Mouse (Mus musculus): ENCODE data around the gene Pdlim3. TPM values are rescaled to one million over a fixed set of nuclear protein-coding genes. Genes with fewer than 3 reads are reported as not detected.

Pdlim3 gene
- polyA plus RNA-seq, 2 experiments = 0.64 to 0.76 TPM

- H3K4me1 ChIP-seq (replicated peaks; ENCODE audit: control insufficient read depth in 2 of 2, insufficient read depth in 2 of 2, low read length in 1 of 2) = no peaks in the 10 kb centered on the region
- TF ChIP-seq EP300 (IDR thresholded peaks at IDR 0.05; ENCODE audit: low read depth) = no peak
- no peak overlapping the region for H3K9ac ChIP-seq (replicated peaks)
- ATAC-seq (ENCODE audit: insufficient read depth) = no peak
- no peaks in the 10 kb centered on the region for H3K9me3 ChIP-seq (ENCODE audit: control insufficient read depth, low read length)
- no peak overlapping the region for H3K4me3 ChIP-seq (ENCODE audit: insufficient read depth in 1 of 2, low read depth in 2 of 2, low read length in 2 of 2)
- no peaks in the 10 kb centered on the region for H3K27me3 ChIP-seq (ENCODE audit: control insufficient read depth, insufficient read depth, low read length)
- H3K36me3 ChIP-seq (replicated peaks; ENCODE audit: control insufficient read depth, insufficient read depth, low read depth) = no peaks in the 10 kb centered on the region
- no peak overlapping the region for H3K27ac ChIP-seq
- 53% methylated on average over 3 of the region's 3 CpGs for WGBS (ENCODE audit: insufficient replicate concordance)
- H3K4me2 ChIP-seq (ENCODE audit: low read depth) = no peak overlapping the region
- no peak for DNase-seq (ENCODE audit: low read depth in 3 of 3, low spot score in 3 of 3)
Measured at GRCm38 (mm10) chr8:45899783-45900182, 14.5 kb downstream of the Pdlim3 start.

- Histone ChIP-seq H3K4me3 (ENCODE audit: insufficient read depth in 1 of 2, low read depth in 2 of 2, low read length in 2 of 2) (no peak overlapping the region), H3K4me2 (ENCODE audit: low read depth) (no peak overlapping the region), H3K36me3 (replicated peaks; ENCODE audit: control insufficient read depth, insufficient read depth, low read depth) (no peaks in the 10 kb centered on the region), H3K9ac (replicated peaks) (no peak overlapping the region), H3K27me3 (ENCODE audit: control insufficient read depth, insufficient read depth, low read length) (no peaks in the 10 kb centered on the region), H3K4me1 (replicated peaks; ENCODE audit: control insufficient read depth in 2 of 2, insufficient read depth in 2 of 2, low read length in 1 of 2) (no peaks in the 10 kb centered on the region), H3K9me3 (ENCODE audit: control insufficient read depth, low read length) (no peaks in the 10 kb centered on the region), H3K27ac (no peak overlapping the region)
- 58% methylated on average over 8 of the region's 8 CpGs for WGBS (ENCODE audit: insufficient replicate concordance)
- ATAC-seq (ENCODE audit: insufficient read depth) = no peak
- TF ChIP-seq CTCF (IDR thresholded peaks at IDR 0.05; ENCODE audit: low read depth) (no peak), EP300 (IDR thresholded peaks at IDR 0.05; ENCODE audit: low read depth) (no peak)
- DNase-seq (ENCODE audit: low read depth in 3 of 3, low spot score in 3 of 3) = no peak
Measured at GRCm38 (mm10) chr8:45901626-45902025, 16.4 kb downstream of the Pdlim3 start.

GRCm38 (mm10) chr8:45903659-45904058 is 18.4 kb downstream of the Pdlim3 start:
- DNase-seq (ENCODE audit: low read depth in 3 of 3, low spot score in 3 of 3) (no peak), ATAC-seq (ENCODE audit: insufficient read depth) (no peak)
- 9% methylated on average over 3 of the region's 3 CpGs for WGBS (ENCODE audit: insufficient replicate concordance)
- no peak overlapping the region for H3K4me2 ChIP-seq (ENCODE audit: low read depth)
- H3K9me3 ChIP-seq (ENCODE audit: control insufficient read depth, low read length) = no peaks in the 10 kb centered on the region
- TF ChIP-seq EP300 (IDR thresholded peaks at IDR 0.05; ENCODE audit: low read depth) = no peak
- TF ChIP-seq CTCF (IDR thresholded peaks at IDR 0.05; ENCODE audit: low read depth) = no peak
- H3K4me3 ChIP-seq (ENCODE audit: insufficient read depth in 1 of 2, low read depth in 2 of 2, low read length in 2 of 2) = no peak overlapping the region
- no peak overlapping the region for H3K9ac ChIP-seq (replicated peaks)
- H3K27me3 ChIP-seq (ENCODE audit: control insufficient read depth, insufficient read depth, low read length) = no peaks in the 10 kb centered on the region
- H3K4me1 ChIP-seq (replicated peaks; ENCODE audit: control insufficient read depth in 2 of 2, insufficient read depth in 2 of 2, low read length in 1 of 2) = no peaks in the 10 kb centered on the region
- H3K36me3 ChIP-seq (replicated peaks; ENCODE audit: control insufficient read depth, insufficient read depth, low read depth) = no peaks in the 10 kb centered on the region
- H3K27ac ChIP-seq = no peak overlapping the region

- no peaks in the 10 kb centered on the region for H3K9me3 ChIP-seq (ENCODE audit: control insufficient read depth, low read length)
- H3K4me3 ChIP-seq (ENCODE audit: insufficient read depth in 1 of 2, low read depth in 2 of 2, low read length in 2 of 2) = no peak overlapping the region
- no peak for DNase-seq (ENCODE audit: low read depth in 3 of 3, low spot score in 3 of 3)
- 59% methylated on average over 7 of the region's 7 CpGs for WGBS (ENCODE audit: insufficient replicate concordance)
- no peaks in the 10 kb centered on the region for H3K36me3 ChIP-seq (replicated peaks; ENCODE audit: control insufficient read depth, insufficient read depth, low read depth)
- no peaks in the 10 kb centered on the region for H3K27me3 ChIP-seq (ENCODE audit: control insufficient read depth, insufficient read depth, low read length)
- ATAC-seq (ENCODE audit: insufficient read depth) = no peak
- H3K4me1 ChIP-seq (replicated peaks; ENCODE audit: control insufficient read depth in 2 of 2, insufficient read depth in 2 of 2, low read length in 1 of 2) = no peaks in the 10 kb centered on the region
- no peak overlapping the region for H3K27ac ChIP-seq
- TF ChIP-seq CTCF (IDR thresholded peaks at IDR 0.05; ENCODE audit: low read depth) (no peak), EP300 (IDR thresholded peaks at IDR 0.05; ENCODE audit: low read depth) (no peak)
- no peak overlapping the region for H3K9ac ChIP-seq (replicated peaks)
- H3K4me2 ChIP-seq (ENCODE audit: low read depth) = no peak overlapping the region
Measured at GRCm38 (mm10) chr8:45905591-45906250, 20.5 kb downstream of the Pdlim3 start.

GRCm38 (mm10) chr8:45906251-45906619 is 21.0 kb downstream of the Pdlim3 start:
- Histone ChIP-seq H3K27ac (no peak overlapping the region), H3K27me3 (ENCODE audit: control insufficient read depth, insufficient read depth, low read length) (no peaks in the 10 kb centered on the region), H3K36me3 (replicated peaks; ENCODE audit: control insufficient read depth, insufficient read depth, low read depth) (no peaks in the 10 kb centered on the region), H3K9me3 (ENCODE audit: control insufficient read depth, low read length) (no peaks in the 10 kb centered on the region), H3K4me1 (replicated peaks; ENCODE audit: control insufficient read depth in 2 of 2, insufficient read depth in 2 of 2, low read length in 1 of 2) (no peaks in the 10 kb centered on the region), H3K9ac (replicated peaks) (no peak overlapping the region), H3K4me2 (ENCODE audit: low read depth) (no peak overlapping the region), H3K4me3 (ENCODE audit: insufficient read depth in 1 of 2, low read depth in 2 of 2, low read length in 2 of 2) (no peak overlapping the region)
- WGBS (ENCODE audit: insufficient replicate concordance) = 73% methylated on average over 4 of the region's 4 CpGs
- DNase-seq (ENCODE audit: low read depth in 3 of 3, low spot score in 3 of 3) = no peak
- no peak for ATAC-seq (ENCODE audit: insufficient read depth)
- no peak for TF ChIP-seq CTCF (IDR thresholded peaks at IDR 0.05; ENCODE audit: low read depth)
- no peak for TF ChIP-seq EP300 (IDR thresholded peaks at IDR 0.05; ENCODE audit: low read depth)

All from liver, embryonic 14.5 days (tissue).